Mouse (Mus musculus) R1 (cell line): Measurements from ENCODE around the gene Rufy1.
A peak's percentile ranks its signal among the peaks of the same experiment; 100 is the strongest.

Experiments
- DNase-seq: peaks from one replicate; pipeline ENCODE4 v3.0.0-alpha.2; 2018; ENCODE audit warnings: low read depth, low spot score

The Rufy1 gene

GRCm38 (mm10) chr11:50426056-50426455 lies 4.9 kb downstream of the Rufy1 start:
- no peak for DNase-seq

- peak; percentile 98 for DNase-seq
Observed at GRCm38 (mm10) chr11:50421934-50422780, 8.8 kb downstream of the Rufy1 start.

GRCm38 (mm10) chr11:50421461-50421860 lies 9.5 kb downstream of the Rufy1 start:
- no peak for DNase-seq

- DNase-seq, result no peak
Observed at GRCm38 (mm10) chr11:50417856-50418255, 13.1 kb downstream of the Rufy1 start.

GRCm38 (mm10) chr11:50415563-50416241 lies 15.2 kb downstream of the Rufy1 start:
- no peak for DNase-seq

- no peak for DNase-seq
Observed at GRCm38 (mm10) chr11:50407235-50407634, 23.7 kb downstream of the Rufy1 start.

- DNase-seq, result no peak
Observed at GRCm38 (mm10) chr11:50403367-50404014, 27.4 kb downstream of the Rufy1 start.

GRCm38 (mm10) chr11:50402481-50402880 lies 28.4 kb downstream of the Rufy1 start:
- DNase-seq, result no peak

GRCm38 (mm10) chr11:50398803-50399202 lies 32.1 kb downstream of the Rufy1 start:
- DNase-seq, result no peak

- no peak for DNase-seq
Observed at GRCm38 (mm10) chr11:50397316-50397715, 33.6 kb downstream of the Rufy1 start.

- DNase-seq, result no peak
Observed at GRCm38 (mm10) chr11:50396766-50397307, 34.1 kb downstream of the Rufy1 start.

GRCm38 (mm10) chr11:50394731-50395130 lies 36.2 kb downstream of the Rufy1 start:
- DNase-seq, result no peak

GRCm38 (mm10) chr11:50393306-50393705 lies 37.6 kb downstream of the Rufy1 start:
- DNase-seq, result no peak

- peak; percentile 89 for DNase-seq
Observed at GRCm38 (mm10) chr11:50391272-50391960, 39.5 kb downstream of the Rufy1 start.

GRCm38 (mm10) chr11:50389616-50390015 lies 41.3 kb downstream of the Rufy1 start:
- DNase-seq, result peak; percentile 57

- no peak for DNase-seq
Observed at GRCm38 (mm10) chr11:50389011-50389410, 41.9 kb downstream of the Rufy1 start.

- DNase-seq, result no peak
Observed at GRCm38 (mm10) chr11:50388217-50388929, 42.6 kb downstream of the Rufy1 start.

GRCm38 (mm10) chr11:50387697-50388096 lies 43.2 kb downstream of the Rufy1 start:
- no peak for DNase-seq

GRCm38 (mm10) chr11:50387167-50387679 lies 43.7 kb downstream of the Rufy1 start:
- no peak for DNase-seq

- DNase-seq, result no peak
Observed at GRCm38 (mm10) chr11:50381311-50381710, 49.6 kb downstream of the Rufy1 start.
